Mouse (Mus musculus) ES-Bruce4 (cell line): ENCODE measurements around the gene Camta2.

Source experiments
- EP300 ChIP-seq: IDR thresholded peaks from 2 replicates; pipeline ENCODE4 v1.6.1; 2011; ENCODE audit warnings: low read depth, low read length; ENCODE audit not compliant: insufficient read depth
- POLR2A ChIP-seq: IDR thresholded peaks from one replicate; pipeline ENCODE4 v1.8.1; 2011; ENCODE audit warnings: low read length; ENCODE audit not compliant: insufficient read depth

GRCm38 (mm10) chr11:70678576-70678975, 9.3 kb downstream of the Camta2 start:
- no peak for TF ChIP-seq POLR2A
- TF ChIP-seq EP300, result no peak
